Mouse (Mus musculus): ENCODE results near the gene Selenof. TPM values are rescaled to one million over a fixed set of nuclear protein-coding genes. Genes with fewer than 3 reads are reported as not detected.
A peak's percentile ranks its signal among the peaks of the same experiment; 100 is the strongest.

The Selenof gene
- polyA plus RNA-seq, 1 experiment from 2014 or later, result 655 TPM

DNA sequence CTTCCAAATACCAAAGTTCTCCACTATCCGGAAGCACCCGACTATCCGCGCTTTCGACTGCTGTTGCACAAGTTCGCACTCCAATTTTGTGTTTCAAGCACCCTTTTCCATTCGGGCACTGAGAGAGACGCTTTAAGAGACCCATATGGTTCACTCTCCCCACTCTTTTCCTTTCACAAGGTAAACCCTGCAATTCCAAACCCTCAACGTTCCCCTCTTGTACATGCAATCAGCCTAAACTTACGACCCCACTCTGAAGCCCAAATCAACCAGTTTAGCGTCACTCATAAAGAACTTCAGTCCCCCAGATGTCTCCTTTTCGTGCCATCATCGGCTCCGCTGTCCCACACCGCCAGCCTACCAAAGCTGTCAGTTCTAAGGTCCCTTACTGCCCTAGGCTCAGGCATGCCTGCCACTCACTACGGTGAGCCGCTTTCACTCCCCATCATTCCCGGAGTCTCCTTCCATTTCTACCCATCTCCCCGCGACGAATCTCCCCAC lies 1.2 kb upstream of the Selenof start:
- no peak overlapping the region for H3K27ac ChIP-seq
- no peak for ATAC-seq (ENCODE audit: low FRiP score, low read depth)
- under 1% methylated on average over 21 of the region's 21 CpGs for WGBS

DNA sequence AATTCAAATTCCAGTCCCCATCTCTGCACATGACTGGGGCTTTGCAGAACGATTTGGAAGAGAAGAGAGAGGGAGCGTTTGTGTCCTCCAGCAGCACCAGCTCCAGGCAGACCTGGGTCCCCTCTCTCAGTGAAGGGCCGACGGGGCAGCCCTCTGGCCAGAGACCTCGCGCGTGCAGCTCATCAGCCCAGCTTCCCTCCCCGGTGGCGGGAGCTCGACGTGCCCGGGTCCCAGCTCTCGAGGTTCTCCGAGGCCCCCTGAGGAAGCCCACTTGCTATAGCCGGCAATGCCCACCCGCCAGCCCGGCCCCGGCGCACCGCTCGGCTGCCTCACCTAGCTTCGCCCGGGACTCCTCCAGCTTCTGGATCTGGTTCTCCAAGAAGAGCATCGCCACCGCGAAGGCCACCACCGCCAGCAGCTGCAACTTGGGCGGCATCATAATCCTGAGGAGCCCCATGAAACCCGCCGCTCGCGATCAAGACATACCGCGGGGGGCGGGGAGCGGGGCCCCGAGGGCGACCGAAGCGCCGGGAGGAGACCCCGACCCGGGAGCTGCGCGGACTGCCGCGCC lies 618 bp upstream of the Selenof start:
- under 1% methylated on average over 42 of the region's 47 CpGs for WGBS
- H3K9me3 ChIP-seq, result no peaks in the 10 kb centered on the region
- peaks cover 16% of the 10 kb centered on the region for H3K36me3 ChIP-seq
- peaks cover 36% of the 10 kb centered on the region for H3K4me1 ChIP-seq
- H3K9ac ChIP-seq, result peak overlapping the region; percentile 89
- H3K4me2 ChIP-seq (replicated peaks), result peak overlapping the region; percentile 95
- no peaks in the 10 kb centered on the region for H3K27me3 ChIP-seq
- ATAC-seq (ENCODE audit: low FRiP score, low read depth), result peak; percentile 9
- H3K4me3 ChIP-seq, result peak overlapping the region; percentile 89
- H3K27ac ChIP-seq, result peak overlapping the region; percentile 86

More for the DNA sequence above, 1.2 kb upstream of the Selenof start:
- no peaks in the 10 kb centered on the region for H3K9me3 ChIP-seq
- peak overlapping the region; percentile 89 for H3K4me3 ChIP-seq
- H3K36me3 ChIP-seq, result peaks cover 10% of the 10 kb centered on the region
- H3K9ac ChIP-seq, result peak overlapping the region; percentile 89
- no peaks in the 10 kb centered on the region for H3K27me3 ChIP-seq
- peak overlapping the region; percentile 95 for H3K4me2 ChIP-seq (replicated peaks)
- H3K4me1 ChIP-seq, result peaks cover 33% of the 10 kb centered on the region

DNA sequence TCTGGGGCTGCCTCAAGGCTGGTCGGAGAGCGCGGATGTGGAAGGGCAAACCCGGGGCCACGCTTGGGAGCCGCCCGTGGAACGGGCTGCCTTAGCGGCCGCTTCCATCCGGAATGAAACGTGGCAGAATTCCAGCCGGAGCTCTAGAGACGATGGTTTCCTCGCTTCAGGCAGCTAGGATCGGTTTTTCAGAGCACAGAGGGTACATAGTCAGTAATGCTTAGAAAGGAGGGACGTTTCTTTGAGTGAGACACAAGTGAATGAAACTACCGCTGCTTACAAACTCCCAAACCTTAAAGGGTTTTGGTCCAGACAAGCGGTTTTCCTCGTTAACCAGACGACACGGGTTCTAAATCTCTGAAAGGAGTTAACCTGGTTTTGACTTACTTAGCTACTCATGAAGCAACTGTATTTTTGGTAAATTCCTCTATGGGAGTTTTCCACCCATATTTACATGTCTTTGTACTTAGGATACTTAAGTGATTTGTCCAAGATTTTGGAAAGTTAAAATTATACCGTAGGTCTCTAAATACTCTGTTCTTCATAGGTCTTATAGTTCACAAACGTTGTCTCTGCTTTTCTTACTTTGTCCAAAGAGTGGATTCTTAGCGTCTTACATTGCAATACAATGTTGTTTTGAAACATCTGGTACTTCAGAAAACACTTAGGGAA lies 848 bp downstream of the Selenof start:
- Histone ChIP-seq H3K27me3 (no peaks in the 10 kb centered on the region), H3K36me3 (peaks cover 28% of the 10 kb centered on the region), H3K4me3 (peak overlapping the region; percentile 73), H3K27ac (peak overlapping the region; percentile 87), H3K4me1 (peaks cover 39% of the 10 kb centered on the region), H3K9ac (peak overlapping the region; percentile 91), H3K4me2 (replicated peaks) (peak overlapping the region; percentile 64), H3K9me3 (no peaks in the 10 kb centered on the region)
- WGBS, result under 1% methylated on average over 25 of the region's 25 CpGs
- no peak for ATAC-seq (ENCODE audit: low FRiP score, low read depth)

DNA sequence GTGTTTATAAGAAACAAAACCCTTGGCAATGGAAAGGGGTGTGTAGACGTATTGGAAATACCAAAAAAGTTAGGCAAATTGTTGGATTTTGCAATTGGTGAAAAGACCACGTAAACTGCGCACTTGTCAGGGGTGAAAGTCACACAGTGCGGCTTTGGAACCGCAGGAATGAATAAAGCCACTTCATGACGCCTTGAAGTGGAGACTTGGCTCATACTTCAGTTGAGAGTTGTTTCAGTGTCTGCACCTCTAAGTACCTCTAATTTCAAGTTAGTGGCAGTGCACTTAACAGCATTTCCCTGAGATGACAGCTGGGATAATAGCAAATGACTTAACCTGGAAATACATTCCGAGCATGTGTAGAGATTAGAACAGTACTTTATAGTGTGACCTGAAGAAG lies 4.2 kb downstream of the Selenof start:
- H3K27ac ChIP-seq, result no peak overlapping the region
- no peak overlapping the region for H3K9ac ChIP-seq
- H3K4me3 ChIP-seq, result no peak overlapping the region
- H3K9me3 ChIP-seq, result no peaks in the 10 kb centered on the region
- WGBS, result 92% methylated on average over 7 of the region's 7 CpGs
- H3K36me3 ChIP-seq, result peaks cover 42% of the 10 kb centered on the region
- peaks cover 51% of the 10 kb centered on the region for H3K4me1 ChIP-seq
- H3K27me3 ChIP-seq, result no peaks in the 10 kb centered on the region
- no peak for ATAC-seq (ENCODE audit: low FRiP score, low read depth)
- no peak overlapping the region for H3K4me2 ChIP-seq (replicated peaks)

GRCm38 (mm10) chr3:144577366-144578340 lies 7.5 kb downstream of the Selenof start:
- H3K4me2 ChIP-seq (replicated peaks), result peak overlapping the region; percentile 12; the same call in 1 of the 2 replicates
- no peak overlapping the region; the same call in 1 of the 2 replicates for H3K27ac ChIP-seq
- peaks cover 38% of the 10 kb centered on the region for H3K4me1 ChIP-seq
- H3K27me3 ChIP-seq, result no peaks in the 10 kb centered on the region
- H3K9me3 ChIP-seq, result no peaks in the 10 kb centered on the region
- H3K4me3 ChIP-seq, result no peak overlapping the region
- H3K36me3 ChIP-seq, result peaks cover 68% of the 10 kb centered on the region
- no peak overlapping the region for H3K9ac ChIP-seq
- peak; percentile 36; the same call in 1 of the 2 replicates for ATAC-seq (ENCODE audit: low FRiP score, low read depth)
- 49% methylated on average over 10 of the region's 10 CpGs for WGBS

DNA sequence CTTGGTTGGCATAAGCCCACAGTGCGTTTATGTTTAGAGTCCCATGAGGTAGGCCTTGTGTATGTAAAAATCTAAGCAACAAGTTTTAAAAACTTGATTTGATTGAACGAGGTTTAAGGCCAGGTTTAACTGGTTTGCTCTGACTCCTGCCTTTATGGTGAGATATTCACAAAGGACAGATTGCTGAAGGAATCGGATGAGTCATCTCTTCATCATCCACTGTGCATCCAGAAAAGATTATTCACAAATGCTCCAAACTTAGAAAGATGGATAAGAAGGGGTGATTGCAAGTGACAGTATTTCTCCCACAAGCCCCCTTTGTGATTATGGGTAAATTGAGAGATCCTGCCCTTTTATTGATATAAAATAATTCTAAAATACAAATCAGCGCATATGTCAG lies 8.8 kb downstream of the Selenof start:
- no peak overlapping the region for H3K27ac ChIP-seq
- peaks cover 34% of the 10 kb centered on the region for H3K4me1 ChIP-seq
- H3K9me3 ChIP-seq, result no peaks in the 10 kb centered on the region
- H3K9ac ChIP-seq, result no peak overlapping the region
- no peak overlapping the region for H3K4me3 ChIP-seq
- no peak for ATAC-seq (ENCODE audit: low FRiP score, low read depth)
- no peaks in the 10 kb centered on the region for H3K27me3 ChIP-seq
- H3K4me2 ChIP-seq (replicated peaks), result no peak overlapping the region
- WGBS, result 91% methylated on average over 4 of the region's 4 CpGs
- H3K36me3 ChIP-seq, result peaks cover 64% of the 10 kb centered on the region

- Histone ChIP-seq H3K4me2 (replicated peaks) (no peak overlapping the region), H3K36me3 (peaks cover 56% of the 10 kb centered on the region), H3K4me3 (no peak overlapping the region), H3K9ac (no peak overlapping the region), H3K4me1 (peaks cover 29% of the 10 kb centered on the region), H3K27me3 (no peaks in the 10 kb centered on the region), H3K9me3 (no peaks in the 10 kb centered on the region), H3K27ac (no peak overlapping the region)
- WGBS, result 90% methylated on average over 5 of the region's 5 CpGs
- no peak for ATAC-seq (ENCODE audit: low FRiP score, low read depth)
Observed at GRCm38 (mm10) chr3:144579796-144580195, 9.7 kb downstream of the Selenof start.

DNA sequence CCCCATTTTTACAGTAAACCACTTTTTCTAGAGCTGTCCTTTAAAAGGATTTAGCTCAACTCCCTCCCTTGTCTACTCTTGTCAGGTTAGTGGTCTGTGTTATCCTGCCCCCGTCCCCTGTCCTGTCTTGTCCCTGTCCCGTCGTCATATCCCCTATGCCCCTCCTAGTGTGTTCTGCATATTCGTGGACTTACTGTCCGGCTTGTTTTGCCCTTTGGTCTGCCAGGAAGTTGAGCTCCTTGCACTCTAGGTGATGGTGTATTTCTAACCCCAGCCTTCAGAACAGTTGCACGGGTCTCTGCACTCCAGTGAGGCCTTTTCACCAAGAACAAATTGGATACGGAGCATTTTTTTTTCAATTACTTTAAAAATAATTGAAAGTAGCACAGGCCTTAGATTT lies 10.2 kb downstream of the Selenof start:
- no peak overlapping the region for H3K4me3 ChIP-seq
- 89% methylated on average over 7 of the region's 7 CpGs for WGBS
- peaks cover 32% of the 10 kb centered on the region for H3K4me1 ChIP-seq
- no peak overlapping the region for H3K4me2 ChIP-seq (replicated peaks)
- H3K9ac ChIP-seq, result no peak overlapping the region
- H3K36me3 ChIP-seq, result peaks cover 55% of the 10 kb centered on the region
- H3K27ac ChIP-seq, result no peak overlapping the region
- H3K9me3 ChIP-seq, result no peaks in the 10 kb centered on the region
- ATAC-seq (ENCODE audit: low FRiP score, low read depth), result no peak
- no peaks in the 10 kb centered on the region for H3K27me3 ChIP-seq

DNA sequence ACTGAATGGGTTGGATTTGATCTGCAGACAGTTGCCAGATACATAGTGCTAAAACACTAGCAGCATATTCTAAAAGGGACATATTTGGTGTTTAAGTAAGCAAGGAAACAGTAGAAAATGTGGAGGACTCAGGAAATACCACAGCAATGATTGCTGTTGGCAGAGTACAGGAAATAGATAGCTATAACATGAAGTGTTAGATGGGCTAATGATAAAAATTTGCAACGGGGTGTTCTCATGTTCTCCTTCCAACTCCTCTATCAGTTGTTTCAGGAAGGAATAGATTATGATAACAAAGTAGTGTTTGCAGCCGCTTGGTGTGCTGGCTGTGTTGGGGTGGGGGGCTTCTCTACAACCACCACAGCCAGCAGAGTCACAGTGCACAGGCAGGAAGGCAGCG lies 11.7 kb downstream of the Selenof start:
- Histone ChIP-seq H3K36me3 (peaks cover 60% of the 10 kb centered on the region), H3K27ac (no peak overlapping the region)
- WGBS, result 84% methylated on average over 3 of the region's 3 CpGs

DNA sequence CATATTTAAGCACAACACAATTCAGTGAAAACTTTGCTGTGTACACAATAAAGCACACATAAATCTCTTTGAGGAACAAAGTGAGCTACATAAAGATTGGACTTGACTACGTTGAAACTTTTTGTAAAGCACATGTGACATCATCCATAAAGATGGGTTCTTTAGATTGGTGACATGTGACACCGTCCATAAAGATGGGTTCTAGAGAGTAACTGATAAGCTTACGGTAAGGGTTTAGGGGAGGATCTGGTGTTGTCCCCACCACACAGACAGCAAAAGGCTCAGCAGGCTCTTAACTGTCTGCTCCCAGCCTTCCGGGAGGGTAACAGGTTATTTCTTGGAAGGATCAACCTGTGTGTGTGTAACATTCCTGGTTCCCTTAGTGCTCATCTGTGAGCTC lies 12.2 kb downstream of the Selenof start:
- no peaks in the 10 kb centered on the region for H3K9me3 ChIP-seq
- no peaks in the 10 kb centered on the region for H3K27me3 ChIP-seq
- H3K4me2 ChIP-seq (replicated peaks), result no peak overlapping the region
- no peak overlapping the region for H3K27ac ChIP-seq
- H3K9ac ChIP-seq, result no peak overlapping the region
- peaks cover 27% of the 10 kb centered on the region for H3K4me1 ChIP-seq
- no peak overlapping the region for H3K4me3 ChIP-seq
- H3K36me3 ChIP-seq, result peaks cover 64% of the 10 kb centered on the region
- WGBS, result 92% methylated on average over 4 of the region's 4 CpGs
- no peak for ATAC-seq (ENCODE audit: low FRiP score, low read depth)

More for the DNA sequence above, 11.7 kb downstream of the Selenof start:
- Histone ChIP-seq H3K4me1 (peaks cover 28% of the 10 kb centered on the region), H3K9me3 (no peaks in the 10 kb centered on the region), H3K4me2 (replicated peaks) (no peak overlapping the region), H3K27me3 (no peaks in the 10 kb centered on the region), H3K9ac (no peak overlapping the region), H3K4me3 (no peak overlapping the region)
- no peak for ATAC-seq (ENCODE audit: low FRiP score, low read depth)

DNA sequence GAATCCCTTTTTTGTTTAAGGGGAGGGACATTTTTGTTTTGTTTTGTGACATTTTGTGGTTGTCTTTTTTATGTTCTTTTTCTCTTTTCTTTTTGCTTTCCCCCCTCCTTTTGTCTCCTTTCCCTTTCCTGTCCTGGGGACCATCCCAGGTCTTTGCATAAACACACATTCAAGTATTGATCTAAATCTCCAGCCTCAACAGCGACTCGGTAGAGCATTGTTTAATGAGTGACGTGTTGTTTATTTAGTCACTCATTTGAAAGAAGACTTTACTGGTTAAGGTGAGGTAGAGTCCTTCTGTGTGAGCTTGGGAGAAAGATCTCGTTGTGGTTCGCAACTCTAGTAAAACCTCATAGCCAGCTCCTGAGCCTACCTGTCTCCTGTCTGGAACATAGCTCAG lies 13.7 kb downstream of the Selenof start:
- Histone ChIP-seq H3K4me2 (replicated peaks) (no peak overlapping the region), H3K36me3 (peaks cover 63% of the 10 kb centered on the region)
- WGBS, result 78% methylated on average over 5 of the region's 5 CpGs

More for the DNA sequence above, 13.7 kb downstream of the Selenof start:
- no peaks in the 10 kb centered on the region for H3K9me3 ChIP-seq
- no peak overlapping the region for H3K9ac ChIP-seq
- ATAC-seq (ENCODE audit: low FRiP score, low read depth), result no peak
- H3K27ac ChIP-seq, result no peak overlapping the region
- H3K4me1 ChIP-seq, result peaks cover 12% of the 10 kb centered on the region; the same call in 1 of the 2 replicates
- no peak overlapping the region for H3K4me3 ChIP-seq
- H3K27me3 ChIP-seq, result no peaks in the 10 kb centered on the region
